In genomic region chr4:136134418-136134977, GRCm38 (mm10) we compare ENCODE assay signal across 7 mouse cellular contexts. TPM values are rescaled to one million over a fixed set of nuclear protein-coding genes. Genes with fewer than 3 reads are reported as not detected.
A peak's percentile ranks its signal among the peaks of the same experiment; 100 is the strongest.
DNase-seq lines count a peak whose midpoint lies in the region; ATAC-seq and TF ChIP-seq lines count a peak whose summit lies in the region.

No protein-coding gene starts in this region.

- peak; percentile 80 for DNase-seq in NIH3T3 (ENCODE audit: low read depth)
- no peak for DNase-seq in liver, embryonic 11.5 days (ENCODE audit: low spot score)
- DNase-seq in layer of hippocampus, adult 9-11 months: no peak
- no peak for DNase-seq in frontal cortex, postnatal 25 days (ENCODE audit: low spot score in 2 of 2)

- 0 out of 2 replicates have a peak, but pooled peaks cover 4% of the 10 kb centered on the region for H3K9me3 ChIP-seq in E14TG2a.4 (ENCODE audit: low read length)
- no peaks in the 10 kb centered on the region for H3K9me3 ChIP-seq in heart, embryonic 11.5 days (replicated peaks; ENCODE audit: control insufficient read depth, low read length)
- H3K9me3 ChIP-seq in liver, embryonic 11.5 days (ENCODE audit: control insufficient read depth, low read length): no peaks in the 10 kb centered on the region

- TF ChIP-seq POLR2A in small intestine, adult 2 months (IDR thresholded peaks at IDR 0.05; ENCODE audit: low read depth, low read length): no peak

- peak overlapping the region; percentile 79 for H3K9ac ChIP-seq in heart, embryonic 11.5 days (ENCODE audit: low read depth, low read length)
- peak overlapping the region; percentile 62 for H3K9ac ChIP-seq in liver, embryonic 11.5 days (ENCODE audit: low read depth, low read length)

- H3K27ac ChIP-seq in heart, embryonic 11.5 days (ENCODE audit: low read depth, low read length): peak overlapping the region; percentile 97
- peak overlapping the region; percentile 90 for H3K27ac ChIP-seq in liver, embryonic 11.5 days (ENCODE audit: low read depth, low read length)
- H3K27ac ChIP-seq in small intestine, adult 2 months (ENCODE audit: insufficient read depth, low read depth, low read length): peak overlapping the region; percentile 91

- no peak for TF ChIP-seq CTCF in E14TG2a.4 (conservative IDR thresholded peaks at IDR 0.05; ENCODE audit: low read length)
- no peak for TF ChIP-seq CTCF in small intestine, adult 2 months (IDR thresholded peaks at IDR 0.05; ENCODE audit: extremely low read depth, insufficient read length, insufficient replicate concordance, low read depth, low read length)

- WGBS in heart, embryonic 11.5 days (ENCODE audit: insufficient replicate concordance): under 1% methylated on average over 15 of the region's 15 CpGs
- under 1% methylated on average over 15 of the region's 15 CpGs for WGBS in liver, embryonic 11.5 days
- 17% methylated on average over 15 of the region's 15 CpGs for WGBS in small intestine, adult 2 months

- peaks cover 27% of the 10 kb centered on the region for H3K4me1 ChIP-seq in E14TG2a.4 (replicated peaks; ENCODE audit: low read depth, low read length)
- H3K4me1 ChIP-seq in heart, embryonic 11.5 days (ENCODE audit: control insufficient read depth, insufficient read depth, low read length): peaks cover 39% of the 10 kb centered on the region
- H3K4me1 ChIP-seq in liver, embryonic 11.5 days (replicated peaks; ENCODE audit: control insufficient read depth, insufficient read depth, low read length): peaks cover 12% of the 10 kb centered on the region
- H3K4me1 ChIP-seq in small intestine, adult 2 months (ENCODE audit: control insufficient read depth, insufficient read depth, insufficient read length, low read length): peaks cover 6% of the 10 kb centered on the region

- H3K36me3 ChIP-seq in E14TG2a.4 (ENCODE audit: insufficient read depth, low read length): no peaks in the 10 kb centered on the region
- no peaks in the 10 kb centered on the region for H3K36me3 ChIP-seq in heart, embryonic 11.5 days (ENCODE audit: control insufficient read depth, insufficient read depth, low read length)
- H3K36me3 ChIP-seq in liver, embryonic 11.5 days (ENCODE audit: control insufficient read depth, insufficient read depth, low read length): no peaks in the 10 kb centered on the region
- no peaks in the 10 kb centered on the region for H3K36me3 ChIP-seq in small intestine, adult 2 months (ENCODE audit: control insufficient read depth, insufficient read depth, low read length)

- peak overlapping the region; percentile 74 for H3K4me3 ChIP-seq in E14TG2a.4 (replicated peaks; ENCODE audit: low read length)
- peak overlapping the region; percentile 50 for H3K4me3 ChIP-seq in heart, embryonic 11.5 days (ENCODE audit: low read depth, low read length)
- H3K4me3 ChIP-seq in liver, embryonic 11.5 days (ENCODE audit: low read depth, low read length): peak overlapping the region; percentile 41
- H3K4me3 ChIP-seq in small intestine, adult 2 months (ENCODE audit: low read depth, low read length): peak overlapping the region; percentile 51

- peak overlapping the region; percentile 88 for H3K4me2 ChIP-seq in heart, embryonic 11.5 days
- H3K4me2 ChIP-seq in liver, embryonic 11.5 days: peak overlapping the region; percentile 68

- H3K27me3 ChIP-seq in E14TG2a.4 (ENCODE audit: insufficient read depth, low read length): peaks cover 91% of the 10 kb centered on the region
- peaks cover 3% of the 10 kb centered on the region; the same call in 1 of the 2 replicates for H3K27me3 ChIP-seq in heart, embryonic 11.5 days (ENCODE audit: control insufficient read depth, insufficient read depth, low read length)
- peaks cover 47% of the 10 kb centered on the region for H3K27me3 ChIP-seq in liver, embryonic 11.5 days (replicated peaks; ENCODE audit: control insufficient read depth, insufficient read depth, low read length)
- H3K27me3 ChIP-seq in small intestine, adult 2 months (ENCODE audit: control insufficient read depth, insufficient read depth, low read length): peaks cover 4% of the 10 kb centered on the region; the same call in 1 of the 2 replicates

- ATAC-seq in heart, embryonic 11.5 days (replicated peaks; ENCODE audit: insufficient number of reproducible peaks, low FRiP score, low TSS enrichment): no peak; the same call in 1 of the 2 replicates
- no peak for ATAC-seq in liver, embryonic 11.5 days (replicated peaks; ENCODE audit: low FRiP score)

RNA-seq across cellular contexts. Expression of gene Id3, which starts 8.8 kb away (rescaled TPM):
- polyA plus RNA-seq in heart, embryonic 11.5 days (2014; fragmentation: Nextera tagmentation; extraction: Ambion mirVana): 411 and 415 TPM in 2 replicates
- 191 and 200 TPM in 2 replicates for polyA plus RNA-seq in liver, embryonic 11.5 days (2014; fragmentation: Nextera tagmentation; extraction: Ambion mirVana)
- polyA plus RNA-seq in small intestine, adult 2 months (2012; rRNA removed): 262 and 519 TPM in 2 replicates

RNA-seq across cellular contexts. Expression of gene E2f2, which starts 37.7 kb away (rescaled TPM):
- polyA plus RNA-seq in heart, embryonic 11.5 days (2014; fragmentation: Nextera tagmentation; extraction: Ambion mirVana): 4.8 and 5.8 TPM in 2 replicates
- 9.0 and 9.2 TPM in 2 replicates for polyA plus RNA-seq in liver, embryonic 11.5 days (2014; fragmentation: Nextera tagmentation; extraction: Ambion mirVana)
- polyA plus RNA-seq in small intestine, adult 2 months (2012; rRNA removed): 7.5 and 11.5 TPM in 2 replicates
